Mouse (Mus musculus): ENCODE results near the gene Tanc2. TPM values are rescaled to one million over a fixed set of nuclear protein-coding genes. Genes with fewer than 3 reads are reported as not detected.

Tanc2 gene
- polyA plus RNA-seq, 3 experiments from 2014 or later, result 0.14 to 1.1 (median 0.27) TPM

DNA sequence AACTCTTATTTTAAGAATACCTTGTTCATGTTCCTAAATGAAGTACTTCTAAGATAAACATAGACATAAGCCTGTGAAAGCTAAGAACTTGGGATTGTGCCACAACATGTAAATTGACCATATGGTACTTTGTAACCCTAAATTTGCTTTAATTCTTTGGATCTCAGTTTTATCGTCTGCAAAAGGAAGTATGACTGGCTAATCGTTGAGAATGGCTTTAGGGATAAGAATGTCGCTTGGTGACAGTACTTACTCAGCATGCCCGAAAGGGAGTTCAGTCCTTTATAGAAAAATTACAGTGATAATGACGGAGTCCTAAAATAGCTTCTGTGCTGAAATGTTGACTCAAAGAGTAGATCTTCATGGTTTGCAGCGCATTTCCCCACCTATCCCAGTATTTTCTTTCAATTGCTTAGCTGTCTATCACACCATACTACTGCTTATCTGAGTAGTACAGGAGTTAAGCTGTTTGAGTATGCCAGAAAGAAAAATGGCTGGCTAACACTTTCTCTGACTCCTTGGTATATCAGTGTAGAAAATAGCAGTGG lies 246.6 kb downstream of the Tanc2 start:
- no peak for ATAC-seq

DNA sequence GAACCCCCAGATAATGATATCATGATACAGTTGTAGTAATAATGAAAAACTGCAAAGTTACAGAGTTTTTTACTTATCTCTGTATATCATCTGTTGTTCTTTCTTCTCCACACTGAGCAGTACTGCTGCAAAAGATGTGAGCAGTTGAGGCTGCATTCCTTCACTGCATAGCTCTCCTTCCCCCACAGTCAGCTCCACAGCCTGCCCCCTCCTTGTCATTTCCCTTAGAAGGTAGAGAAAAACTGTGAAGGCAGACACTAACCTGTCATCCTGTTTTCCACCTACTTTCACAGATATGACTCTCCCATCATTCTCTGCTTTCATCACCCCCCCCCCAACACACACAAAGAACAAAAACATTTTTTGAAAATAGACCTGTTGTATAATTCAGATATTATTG lies 248.2 kb downstream of the Tanc2 start:
- ATAC-seq, result no peak

DNA sequence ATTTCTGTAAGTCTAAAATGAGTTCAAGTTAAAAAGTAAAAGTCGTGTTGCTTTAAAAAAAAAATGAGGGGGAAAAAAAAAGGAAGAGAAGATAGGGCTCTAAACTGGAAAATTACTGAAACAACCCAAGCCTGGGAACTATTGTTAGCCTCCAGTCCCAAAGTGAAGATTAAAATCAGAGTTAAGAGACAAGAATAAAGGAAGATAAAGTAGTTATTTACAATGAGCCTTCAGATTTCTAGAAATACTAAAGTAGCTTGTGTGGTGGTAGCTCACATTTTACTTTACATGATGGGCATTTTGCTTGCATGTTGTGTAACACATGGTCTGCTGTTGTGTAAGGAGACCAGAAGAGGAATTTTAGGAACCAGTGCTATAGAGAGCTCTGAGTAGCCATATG lies 256.1 kb downstream of the Tanc2 start:
- ATAC-seq, result no peak

DNA sequence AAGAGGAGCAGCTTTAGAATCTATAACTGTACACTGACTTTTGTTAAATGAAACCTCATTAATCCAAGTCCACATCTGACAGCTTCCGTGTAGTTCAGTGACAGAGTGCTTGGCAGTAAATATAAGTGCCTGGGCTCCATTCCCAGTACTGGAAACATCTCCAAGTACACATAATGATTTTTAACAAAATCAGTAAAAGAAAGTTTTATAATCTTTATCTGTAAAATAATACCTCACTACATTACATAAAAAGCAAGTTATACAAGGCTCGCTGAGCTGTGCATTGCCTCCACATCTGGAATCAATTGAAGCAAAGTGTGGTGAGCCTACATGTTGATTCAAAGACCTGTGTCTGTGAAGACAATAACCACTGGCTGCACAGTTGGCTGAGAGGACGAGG lies 265.7 kb downstream of the Tanc2 start:
- no peak for ATAC-seq

DNA sequence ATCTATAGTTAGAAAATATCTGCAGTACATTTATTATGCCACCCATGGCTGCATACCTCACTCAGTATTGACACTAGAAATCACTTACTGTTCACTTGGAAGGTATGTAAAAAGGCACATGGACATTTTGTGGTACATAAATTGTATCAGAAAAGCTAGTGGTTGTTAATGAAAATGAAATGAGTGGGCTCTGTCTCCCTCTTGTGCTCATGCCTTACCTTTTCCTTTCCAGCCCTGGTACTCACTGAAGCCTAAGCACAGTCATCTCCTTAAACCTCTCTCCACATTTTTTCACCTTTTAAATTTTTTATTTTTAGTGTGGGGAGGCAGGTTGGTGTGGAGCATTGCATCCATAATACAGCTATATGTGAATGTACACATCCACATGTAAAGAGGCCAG lies 268.3 kb downstream of the Tanc2 start:
- ATAC-seq, result no peak

DNA sequence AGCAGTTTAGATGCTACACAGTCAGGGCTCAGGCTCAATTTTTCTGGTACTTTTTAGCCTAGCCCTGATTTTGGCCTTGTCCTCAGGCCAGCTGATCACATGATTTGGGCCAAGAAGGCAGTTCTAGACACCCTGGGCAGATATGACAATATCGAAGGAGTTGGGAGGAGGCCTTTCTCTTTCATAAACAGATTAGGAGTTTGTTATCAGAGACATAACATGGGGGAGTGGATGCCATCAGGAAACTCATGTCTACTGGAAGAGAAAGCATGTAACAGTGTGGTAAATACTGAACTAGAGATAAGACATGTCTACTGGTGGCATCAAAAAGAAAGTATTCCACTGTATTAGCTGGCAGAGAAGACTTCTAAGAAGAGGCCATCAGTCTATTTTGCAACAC lies 295.8 kb downstream of the Tanc2 start:
- no peak for ATAC-seq

DNA sequence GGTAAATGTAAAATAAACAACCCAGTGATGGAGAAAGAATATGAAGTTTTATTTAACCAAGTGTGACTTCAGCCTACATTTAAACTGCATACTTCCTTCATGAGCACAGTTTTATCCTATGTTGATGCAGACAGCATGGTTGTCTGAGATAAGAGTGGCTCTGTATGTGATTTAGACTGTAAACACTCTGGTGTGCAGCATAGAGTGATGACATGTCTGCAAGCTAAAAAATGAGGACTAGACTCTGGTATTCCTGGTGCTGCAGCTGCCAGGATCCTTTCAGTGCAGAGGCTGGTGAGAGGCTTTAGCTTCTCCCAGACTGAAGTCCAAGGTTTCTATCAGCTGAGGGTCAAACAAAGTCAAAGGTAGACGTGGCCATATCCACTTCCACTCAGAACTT lies 297.5 kb downstream of the Tanc2 start:
- no peak for ATAC-seq

DNA sequence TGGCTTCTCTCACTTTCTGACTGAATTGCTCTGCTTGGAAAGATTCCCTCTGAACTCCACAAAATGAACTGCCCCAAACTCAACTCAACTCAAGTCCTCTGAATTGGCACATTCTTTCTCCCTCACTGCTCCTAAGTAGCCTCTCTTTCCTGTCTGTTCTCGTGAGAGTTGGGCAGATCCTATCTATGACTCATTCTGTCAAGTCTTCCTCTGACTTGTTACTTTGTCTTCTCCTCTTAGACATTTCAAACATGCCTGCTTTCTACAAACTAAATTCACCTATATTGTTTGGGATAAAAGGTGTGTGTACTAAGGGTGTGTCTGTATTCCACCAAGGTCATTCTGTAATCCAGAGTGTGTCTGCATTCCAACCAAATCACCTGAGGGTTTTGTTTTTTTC lies 309.4 kb downstream of the Tanc2 start:
- no peak for ATAC-seq

DNA sequence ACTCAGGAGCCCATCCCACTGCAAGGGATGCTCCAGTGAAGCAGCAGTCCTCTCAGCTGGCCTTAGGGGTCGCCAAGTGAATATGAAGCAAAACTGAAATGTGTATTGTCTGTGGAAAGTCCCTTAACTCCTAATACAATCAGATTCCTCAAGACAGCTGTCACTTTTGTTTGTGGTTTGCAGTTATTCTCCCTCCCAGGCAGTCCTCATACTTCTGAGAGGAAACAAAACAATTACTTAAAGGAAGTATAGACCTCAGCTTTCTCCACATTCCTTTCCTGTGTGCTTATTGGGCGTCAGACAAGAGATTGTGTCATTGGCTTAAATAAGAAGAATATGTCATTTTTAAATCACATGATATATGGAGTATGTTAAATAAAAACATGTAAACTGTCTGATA lies 311.7 kb downstream of the Tanc2 start:
- no peak for ATAC-seq

DNA sequence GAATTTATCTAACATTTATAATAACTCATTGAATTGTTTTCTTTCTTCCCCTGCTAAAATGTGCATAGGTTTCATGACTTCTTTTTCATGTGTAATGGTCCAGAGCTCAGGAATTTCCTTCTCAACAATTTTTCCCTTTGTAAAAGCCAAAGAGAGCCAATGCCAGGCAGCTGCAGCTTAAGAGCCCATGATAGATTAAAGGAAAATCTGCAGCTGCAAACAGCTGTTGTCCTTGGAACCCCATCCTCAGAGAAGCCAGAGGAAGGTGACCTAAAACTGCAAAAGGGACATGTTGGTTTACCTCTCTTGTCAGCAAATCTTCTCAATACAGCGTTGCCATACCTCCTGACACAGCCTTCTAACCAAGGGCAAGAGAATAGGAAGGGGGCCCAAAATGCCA lies 313.2 kb downstream of the Tanc2 start:
- no peak for ATAC-seq

DNA sequence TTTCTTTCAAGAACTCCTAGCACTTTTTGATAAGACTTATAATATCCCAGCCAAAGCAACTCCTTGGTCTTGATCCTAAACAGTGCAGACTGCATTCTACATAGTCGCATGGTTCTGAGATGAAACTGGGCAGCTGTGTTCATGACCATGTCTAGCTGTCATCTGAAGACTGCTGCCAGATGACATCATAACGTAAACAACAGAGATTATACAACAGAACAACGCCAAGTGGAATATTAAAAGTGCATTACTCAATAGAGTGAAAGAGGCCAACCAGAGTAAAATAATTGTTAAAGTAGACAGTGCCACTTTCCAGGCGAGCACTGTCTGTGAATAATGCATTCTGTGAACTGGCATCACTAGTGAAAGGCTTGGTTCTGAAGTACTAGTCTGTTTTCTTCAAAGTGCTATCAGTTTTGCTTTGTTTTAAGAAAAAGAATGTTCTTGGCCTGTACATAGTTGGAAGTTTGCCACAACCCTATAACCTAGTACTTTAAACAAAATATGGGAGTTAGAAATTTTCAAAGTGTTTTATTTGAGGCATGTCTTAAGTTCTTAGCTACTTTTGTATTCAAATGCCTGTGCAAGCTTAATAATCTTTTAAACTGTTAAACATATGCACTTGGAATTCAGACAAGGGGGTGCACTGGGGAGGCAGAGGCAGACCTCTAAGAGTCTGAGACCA lies 315.9 kb downstream of the Tanc2 start:
- ATAC-seq, result no peak

DNA sequence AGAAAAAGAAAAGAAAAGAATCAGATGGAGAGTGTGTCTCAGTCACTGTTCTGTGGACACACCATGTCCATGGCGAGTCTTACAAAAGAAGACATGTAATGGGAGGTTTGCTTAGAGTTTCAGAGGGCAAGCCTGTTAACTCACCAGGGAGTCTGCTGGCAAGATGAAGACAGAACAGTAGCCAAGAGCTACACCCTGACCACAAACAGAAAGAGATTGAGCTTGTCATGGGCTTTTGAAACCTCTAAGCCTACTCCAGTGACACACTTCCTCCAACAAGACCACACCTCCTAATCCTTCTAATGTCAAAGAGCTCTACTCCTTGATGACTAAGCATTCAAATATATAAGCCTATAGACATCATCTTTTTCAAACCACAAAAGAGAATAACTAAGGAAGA lies 317.6 kb downstream of the Tanc2 start:
- ATAC-seq, result no peak

DNA sequence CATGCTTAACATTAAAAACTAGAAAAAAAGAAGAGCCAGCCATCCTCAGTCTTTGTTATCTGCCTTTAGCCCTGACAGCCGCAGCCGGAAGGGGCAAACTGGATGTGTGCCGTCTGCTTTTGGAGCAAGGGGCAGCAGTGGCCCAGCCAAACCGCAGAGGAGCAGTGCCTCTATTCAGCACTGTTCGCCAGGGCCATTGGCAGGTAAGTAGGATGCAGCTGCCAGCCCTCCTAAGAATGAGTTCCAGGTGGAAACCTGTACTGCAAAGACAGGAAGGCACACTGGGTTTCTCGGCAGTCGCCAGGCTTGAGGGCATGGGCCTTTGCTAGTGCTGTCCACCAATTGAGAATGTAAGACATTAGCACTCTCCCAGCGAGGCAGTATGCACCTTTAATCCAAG lies 319.1 kb downstream of the Tanc2 start:
- no peak for ATAC-seq

DNA sequence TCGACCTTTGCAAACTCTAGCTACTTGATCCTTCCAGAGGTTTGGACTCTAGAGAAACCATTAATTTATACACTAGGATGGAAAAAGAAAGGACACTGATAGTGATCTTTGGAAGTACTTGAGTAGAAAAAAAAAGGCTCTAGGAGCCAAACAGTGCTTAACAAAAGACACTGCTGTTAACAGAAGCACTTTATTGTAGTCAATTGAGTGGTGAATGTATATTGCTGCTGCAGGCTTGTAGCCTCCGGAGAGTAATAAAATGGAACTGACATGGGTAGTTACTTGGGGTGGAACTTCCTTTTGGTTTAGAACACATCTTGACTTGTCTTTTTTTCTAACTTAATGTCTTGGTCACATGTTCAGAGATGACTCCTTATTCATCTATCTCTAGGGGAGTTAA lies 319.8 kb downstream of the Tanc2 start:
- ATAC-seq, result no peak

DNA sequence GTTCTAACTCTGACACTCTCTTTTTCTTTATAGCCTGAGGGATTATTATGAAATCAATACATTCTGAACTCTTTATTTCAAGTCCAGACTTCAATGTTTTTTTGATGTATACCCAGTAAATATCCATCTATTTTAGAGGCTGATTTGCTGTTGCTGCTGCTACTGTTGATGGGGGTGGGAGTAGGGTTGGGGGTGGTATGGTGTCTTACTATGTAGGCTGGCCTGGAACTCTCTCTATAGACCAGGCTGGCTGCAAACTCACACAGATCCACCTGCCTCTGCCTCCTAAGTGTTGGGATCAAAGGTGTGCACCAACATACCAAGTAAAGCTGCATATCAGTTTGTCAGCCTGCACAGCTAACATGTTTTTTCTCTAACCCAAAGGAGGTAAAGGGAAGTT lies 321.4 kb downstream of the Tanc2 start:
- ATAC-seq, result no peak

DNA sequence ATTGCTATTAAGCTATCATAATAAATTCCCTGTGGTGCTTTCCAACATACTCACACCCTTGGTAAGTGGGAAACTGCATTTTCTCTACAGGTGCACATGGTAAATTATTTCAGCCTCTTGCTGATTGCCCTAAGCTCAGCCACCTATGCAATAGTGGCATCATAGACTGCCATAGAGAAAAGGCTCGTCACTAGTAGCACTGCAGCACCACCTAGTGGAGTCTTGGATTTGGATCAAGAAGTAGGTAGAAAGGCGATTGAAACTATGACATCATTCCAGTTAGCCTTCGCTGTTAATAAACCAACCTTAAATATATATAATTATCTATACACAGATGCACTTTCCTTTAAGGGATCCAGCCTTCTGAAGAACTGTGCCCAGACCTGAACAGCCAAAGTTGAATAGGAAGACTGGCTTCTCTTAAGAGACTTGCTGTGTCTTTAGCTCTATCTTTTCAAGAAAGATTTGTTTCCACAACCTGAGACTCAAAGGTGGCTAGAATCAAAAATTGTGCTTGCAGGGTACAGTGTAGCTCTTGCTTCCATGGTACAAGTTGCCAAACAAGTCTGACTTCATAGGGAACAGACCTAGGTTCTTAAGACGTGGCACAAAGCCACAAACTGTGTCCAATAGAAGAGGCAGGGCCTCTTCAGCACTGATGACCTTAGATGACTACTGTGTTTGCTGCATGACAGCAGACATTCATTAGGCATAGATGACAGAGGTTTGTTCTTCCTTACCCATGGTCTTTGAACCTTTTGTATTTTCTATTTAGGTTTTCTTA lies 322.0 kb downstream of the Tanc2 start:
- no peak for ATAC-seq

DNA sequence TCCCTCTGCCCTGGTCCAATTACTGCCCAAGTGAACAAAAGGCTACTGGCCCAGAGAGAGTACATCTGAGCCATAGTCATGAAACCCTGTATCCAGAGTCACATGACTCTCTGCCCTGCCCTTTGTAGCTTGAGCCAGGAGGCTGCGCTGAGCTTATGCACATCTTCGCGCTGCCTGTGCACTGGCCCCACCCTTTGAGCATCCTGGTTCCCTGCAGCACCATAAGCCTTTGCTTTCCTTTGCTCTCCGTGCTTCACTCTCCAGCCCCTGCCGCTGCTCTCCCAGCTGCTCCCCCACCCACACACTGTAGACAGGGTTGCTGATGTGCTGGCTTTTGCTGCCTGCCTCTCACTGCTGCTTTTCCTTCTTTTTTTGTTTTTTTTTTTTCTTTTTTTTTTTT lies 323.8 kb downstream of the Tanc2 start:
- no peak for ATAC-seq

DNA sequence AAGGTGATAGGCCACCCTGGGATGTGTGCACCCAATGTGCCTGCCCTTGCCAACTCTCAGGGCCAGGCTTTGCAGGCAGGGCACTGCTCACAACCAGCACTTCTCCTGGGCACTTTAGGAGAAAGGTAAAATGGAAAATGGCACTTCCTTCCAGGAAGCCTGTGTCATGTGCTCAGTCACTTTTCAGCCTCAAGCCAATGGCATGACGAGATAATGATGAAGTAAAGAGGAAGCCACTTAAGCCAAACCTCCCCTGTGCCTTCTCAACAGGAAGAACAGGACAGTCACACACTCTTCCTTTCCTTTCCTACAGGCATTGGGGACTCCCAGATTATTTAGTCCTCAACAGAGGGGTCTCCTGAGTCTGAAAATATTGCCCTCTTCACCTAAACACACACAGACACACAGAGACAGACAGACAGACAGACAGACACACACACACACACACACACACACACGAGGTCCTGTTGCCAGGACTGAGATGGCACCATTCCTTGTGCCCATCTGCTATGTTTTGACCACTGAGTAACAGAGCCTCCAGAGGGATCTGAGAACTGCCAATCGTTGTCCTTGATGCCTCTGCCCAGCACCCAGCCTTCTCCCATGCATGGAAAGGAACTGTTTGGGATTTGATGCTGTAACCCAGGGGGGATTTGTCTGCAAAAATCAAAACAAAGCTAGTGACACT lies 330.5 kb downstream of the Tanc2 start:
- no peak for ATAC-seq

DNA sequence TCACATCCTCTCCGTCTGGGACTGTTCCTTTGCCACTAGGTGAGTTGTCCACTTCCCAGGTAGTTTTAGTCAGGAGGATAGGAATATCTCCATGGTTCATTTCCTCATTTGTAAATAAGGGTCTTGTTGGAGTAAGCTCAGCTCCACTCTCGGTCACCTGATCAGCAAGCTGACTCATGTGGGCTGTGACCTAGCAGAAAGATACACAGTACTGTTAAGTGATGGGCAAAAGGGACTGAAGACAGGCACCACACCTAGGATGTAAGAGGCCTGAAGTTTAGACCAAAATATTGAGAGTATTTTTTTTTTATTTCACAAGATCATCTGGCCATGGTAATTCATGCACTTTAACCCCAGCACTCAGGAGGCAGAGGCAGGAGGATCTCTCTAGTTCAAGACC lies 331.1 kb downstream of the Tanc2 start:
- ATAC-seq, result no peak

DNA sequence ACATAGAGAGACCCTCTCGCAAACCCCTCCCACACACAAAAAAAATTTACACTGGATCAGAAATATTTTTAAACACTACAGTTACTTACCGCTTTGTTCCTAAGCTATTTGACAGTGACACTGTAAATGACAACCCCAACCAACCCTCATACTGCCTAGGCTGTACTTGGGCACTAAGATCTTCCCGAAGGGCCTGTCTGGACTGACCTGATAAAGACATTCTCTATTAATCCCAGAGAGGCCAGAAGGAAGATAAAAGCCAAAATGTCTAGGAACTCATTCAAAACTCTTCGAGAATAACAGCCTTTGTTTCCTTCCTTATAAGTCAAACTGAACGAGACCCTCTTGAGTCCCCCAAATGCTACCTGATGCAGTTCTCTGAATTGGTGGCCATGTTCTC lies 331.5 kb downstream of the Tanc2 start:
- no peak for ATAC-seq

DNA sequence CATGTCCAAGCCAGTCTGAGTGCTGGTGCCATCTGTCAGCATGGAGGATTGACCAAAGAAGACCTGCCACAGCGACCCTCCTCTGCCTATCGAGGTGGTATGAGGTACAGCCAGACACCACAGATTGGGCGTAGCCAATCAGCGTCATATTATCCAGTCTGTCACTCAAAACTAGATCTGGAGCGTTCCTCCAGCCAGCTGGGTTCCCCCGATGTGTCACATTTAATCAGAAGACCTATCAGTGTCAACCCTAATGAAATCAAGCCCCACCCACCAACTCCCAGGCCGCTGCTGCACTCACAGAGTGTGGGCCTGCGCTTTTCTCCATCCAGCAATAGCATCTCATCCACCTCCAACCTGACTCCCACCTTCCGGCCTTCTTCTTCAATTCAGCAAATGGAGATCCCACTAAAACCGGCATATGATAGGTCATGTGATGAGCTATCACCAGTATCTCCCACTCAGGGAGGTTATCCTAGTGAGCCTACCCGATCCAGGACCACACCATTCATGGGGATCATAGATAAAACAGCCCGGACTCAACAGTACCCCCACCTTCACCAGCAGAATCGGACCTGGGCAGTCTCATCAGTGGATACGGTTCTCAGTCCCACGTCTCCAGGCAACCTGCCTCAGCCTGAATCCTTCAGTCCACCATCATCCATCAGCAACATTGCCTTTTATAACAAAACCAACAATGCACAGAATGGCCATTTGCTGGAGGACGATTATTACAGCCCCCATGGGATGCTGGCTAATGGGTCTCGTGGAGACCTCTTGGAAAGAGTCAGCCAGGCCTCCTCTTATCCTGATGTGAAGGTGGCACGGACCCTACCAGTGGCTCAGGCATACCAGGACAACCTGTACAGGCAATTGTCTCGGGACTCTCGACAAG lies 333.2 kb downstream of the Tanc2 start:
- no peak for ATAC-seq

All from inflammation-experienced regulatory T-cells, adult 6 months (primary cell).